Mouse (Mus musculus) ES-E14 (cell line): ENCODE measurements at regions not wholly inside any gene's neighbourhood (a gene's known extent, or its start where the extent isn't known, plus 50 kb on each side); places are given as distances from the start of the nearest gene placed in this dataset.

Source experiments
- DNase-seq: peaks from one replicate; pipeline ENCODE4 v3.0.0-alpha.2; 2013; ENCODE audit warnings: low read depth, low spot score
- H3K27ac ChIP-seq: 2 replicates; pipeline ENCODE4 v1.5.1; 2012; ENCODE audit warnings: low read depth, mild to moderate bottlenecking, low read length, moderate library complexity, mixed read lengths; ENCODE audit not compliant: poor library complexity, insufficient read depth, severe bottlenecking
- H3K36me3 ChIP-seq: 2 replicates; pipeline ENCODE4 v1.6.1; 2012; ENCODE audit warnings: mild to moderate bottlenecking, low read length, moderate library complexity, mixed read lengths; ENCODE audit not compliant: control insufficient read depth, poor library complexity, insufficient read depth, severe bottlenecking
- H3K4me1 ChIP-seq, 2 experiments: fragments of 150-350 bp in 1 of 2; sonication (generic) in 1 of 2; 2 replicates each; pipeline ENCODE4 v1.6.1; 2012; ENCODE audit warnings: low read length in 2 of 2, mild to moderate bottlenecking in 1 of 2, mixed read lengths in 1 of 2; ENCODE audit not compliant: control insufficient read depth in 2 of 2, insufficient read depth in 2 of 2, poor library complexity in 1 of 2
- H3K4me3 ChIP-seq, 2 experiments: fragments of 150-350 bp in 1 of 2; sonication (generic) in 1 of 2; 2 replicates each; pipeline ENCODE4 v1.5.1; 2012; ENCODE audit warnings: low read length in 2 of 2, low read depth in 1 of 2, mild to moderate bottlenecking in 1 of 2, mixed read lengths in 1 of 2; ENCODE audit not compliant: insufficient read depth in 1 of 2, poor library complexity in 1 of 2, severe bottlenecking in 1 of 2
- H3K9ac ChIP-seq: 2 replicates; pipeline ENCODE4 v1.6.1; 2012; ENCODE audit warnings: low read depth, mild to moderate bottlenecking, low read length, mixed read lengths; ENCODE audit not compliant: poor library complexity, insufficient read depth, severe bottlenecking
- H3K9me3 ChIP-seq: fragments of 150-350 bp; sonication (generic); 2 replicates; pipeline ENCODE4 v1.6.1; 2012; ENCODE audit warnings: low read depth, mild to moderate bottlenecking, low read length; ENCODE audit not compliant: control insufficient read depth, insufficient read depth
- CHD2 ChIP-seq: IDR thresholded peaks from 2 replicates; pipeline ENCODE4 v1.6.1; 2014; ENCODE audit warnings: mild to moderate bottlenecking, low read depth, low read length, inconsistent platforms
- HCFC1 ChIP-seq: IDR thresholded peaks from 2 replicates; pipeline ENCODE4 v1.6.1; 2012; ENCODE audit warnings: low read length, inconsistent platforms, borderline replicate concordance; ENCODE audit not compliant: insufficient read depth
- MAFK ChIP-seq: IDR thresholded peaks from 2 replicates; pipeline ENCODE4 v1.6.1; 2014; ENCODE audit warnings: mild to moderate bottlenecking, low read depth, low read length, inconsistent platforms; ENCODE audit not compliant: insufficient read depth
- ZC3H11A ChIP-seq: IDR thresholded peaks from 2 replicates; pipeline ENCODE4 v1.6.1; 2012; ENCODE audit warnings: low read depth, mild to moderate bottlenecking, inconsistent platforms, low read length, borderline replicate concordance
- ZNF384 ChIP-seq: IDR thresholded peaks from 2 replicates; pipeline ENCODE4 v1.6.1; 2012; ENCODE audit warnings: low read depth, low read length, inconsistent platforms
- in situ Hi-C, 2 experiments: fragments of 600-800 bp; cut with MboI; formaldehyde crosslinking; loops; one replicate each; pipeline ENCODE4 v1.15.1; 2025; ENCODE audit warnings: low sequenced_read_pairs in 2 of 2, inconsistent platforms in 1 of 2; ENCODE audit not compliant: unreplicated experiment in 2 of 2

DNA sequence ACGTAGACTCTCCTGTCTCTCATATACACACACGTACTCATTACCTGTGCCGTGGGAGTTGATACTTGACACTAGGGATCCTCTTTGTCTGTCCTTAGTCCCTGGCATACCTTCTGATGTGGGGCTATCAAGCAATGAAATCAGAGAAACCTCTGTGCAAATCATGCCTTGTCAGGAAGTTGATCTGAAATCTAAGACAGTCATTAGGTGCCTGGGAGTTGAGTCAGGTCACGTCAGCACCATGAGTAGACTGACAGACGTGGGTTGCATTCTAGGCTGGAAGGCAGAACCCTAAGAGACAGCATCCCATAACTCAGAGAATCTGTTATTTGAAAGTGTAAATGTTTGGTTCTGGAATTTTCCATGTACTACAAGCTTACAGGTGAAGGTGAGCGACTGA, 105.4 kb upstream of the Kcnj15 start:
- TF ChIP-seq HCFC1 (no peak), ZC3H11A (no peak), ZNF384 (no peak), MAFK (no peak), CHD2 (no peak)
- in situ Hi-C loops, result no loop called here

DNA sequence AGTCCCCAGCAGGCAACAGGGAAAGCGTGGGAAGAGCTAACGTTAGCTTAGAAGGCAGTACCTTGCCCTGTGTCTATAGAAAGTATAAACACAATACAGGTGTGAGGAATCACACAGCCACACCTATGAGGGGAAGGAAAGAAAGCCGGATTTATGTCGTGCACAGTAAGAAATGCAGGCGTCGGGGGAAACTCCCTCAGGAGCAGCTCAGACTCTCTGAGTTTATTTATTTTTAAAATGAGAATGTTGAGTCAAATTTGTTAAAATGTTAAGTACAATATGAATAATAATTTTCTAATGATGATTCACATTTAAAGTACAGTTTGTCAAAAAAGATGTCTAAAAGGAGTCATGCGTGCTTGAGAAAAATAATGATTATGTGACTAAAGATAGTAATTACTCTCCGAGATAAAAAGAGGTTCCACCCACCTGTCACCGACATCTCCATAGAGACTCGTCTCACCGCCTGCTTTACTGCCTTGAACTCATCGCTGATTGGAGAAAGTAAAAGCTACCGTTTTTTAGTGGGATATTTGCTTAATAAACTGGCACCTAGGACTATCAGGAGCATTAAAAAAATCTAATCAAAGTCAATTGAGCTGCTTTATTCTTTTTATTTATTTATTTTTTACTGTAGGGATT, 104.5 kb upstream of the Kcnj15 start:
- H3K9me3 ChIP-seq, result no peaks in the 10 kb centered on the region

More for the DNA sequence above, 105.4 kb upstream of the Kcnj15 start:
- H3K36me3 ChIP-seq, result no peaks in the 10 kb centered on the region
- no peaks in the 10 kb centered on the region for H3K9me3 ChIP-seq
- no peak for DNase-seq
- no peak overlapping the region for H3K4me3 ChIP-seq
- H3K4me1 ChIP-seq, result no peaks in the 10 kb centered on the region
- no peak overlapping the region for H3K9ac ChIP-seq
- no peak overlapping the region for H3K27ac ChIP-seq

DNA sequence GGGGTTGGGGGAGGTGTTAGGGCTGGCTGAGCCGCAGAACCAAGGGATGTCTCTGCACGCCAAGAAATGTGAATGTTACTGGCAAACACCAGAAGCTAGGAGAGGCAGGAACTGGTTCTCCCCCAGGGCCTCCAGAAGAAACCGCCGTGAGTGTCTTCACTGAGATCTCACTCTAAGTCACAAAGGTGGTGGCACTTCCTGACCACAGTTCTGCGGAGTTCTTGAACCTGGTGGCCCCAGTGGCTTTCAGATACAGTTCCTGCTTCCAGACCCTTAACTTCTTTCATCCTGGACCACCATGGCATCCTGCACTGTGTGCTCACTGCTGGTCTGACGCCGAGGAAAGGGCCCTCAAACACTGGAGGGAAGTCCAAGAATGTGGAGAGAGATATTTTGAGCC, 89.0 kb upstream of the Kcnj15 start:
- no peak for DNase-seq
- H3K4me1 ChIP-seq, result no peaks in the 10 kb centered on the region
- H3K4me3 ChIP-seq, result no peak overlapping the region
- TF ChIP-seq ZNF384 (no peak), HCFC1 (no peak), CHD2 (no peak)
- no peaks in the 10 kb centered on the region for H3K36me3 ChIP-seq
- in situ Hi-C loops, result no loop called here
- no peak overlapping the region for H3K27ac ChIP-seq
- no peak overlapping the region for H3K9ac ChIP-seq
- no peaks in the 10 kb centered on the region for H3K9me3 ChIP-seq

More for the DNA sequence above, 104.5 kb upstream of the Kcnj15 start:
- TF ChIP-seq CHD2, result no peak
- TF ChIP-seq HCFC1, result no peak
- no peak for TF ChIP-seq ZC3H11A
- TF ChIP-seq ZNF384, result no peak
- TF ChIP-seq MAFK, result no peak
- H3K4me1 ChIP-seq, result no peaks in the 10 kb centered on the region
- in situ Hi-C loops, result no loop called here
- DNase-seq, result no peak
- no peak overlapping the region for H3K9ac ChIP-seq
- H3K36me3 ChIP-seq, result no peaks in the 10 kb centered on the region
- H3K4me3 ChIP-seq, result no peak overlapping the region
- H3K27ac ChIP-seq, result no peak overlapping the region

DNA sequence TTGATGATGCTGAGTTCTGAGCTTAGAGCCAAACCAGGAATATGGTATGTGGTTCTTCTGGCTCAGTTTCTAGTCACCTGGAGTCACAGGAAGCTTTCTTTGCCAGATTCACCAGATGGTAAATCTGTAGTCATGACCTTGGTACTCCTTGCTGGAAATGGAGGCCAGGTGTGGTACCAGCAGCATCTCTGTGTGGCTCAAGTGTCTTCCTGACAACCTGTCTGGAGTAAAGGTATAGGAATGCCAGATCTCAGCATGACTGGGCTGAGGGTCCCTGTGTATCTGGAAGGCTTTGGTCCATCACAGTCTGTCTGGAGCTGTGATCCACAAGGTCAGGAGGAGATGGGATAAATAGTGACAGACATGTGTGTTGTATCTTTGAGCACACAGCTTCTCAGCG, 88.0 kb upstream of the Kcnj15 start:
- Histone ChIP-seq H3K36me3 (no peaks in the 10 kb centered on the region), H3K27ac (no peak overlapping the region), H3K9ac (no peak overlapping the region), H3K4me1 (no peaks in the 10 kb centered on the region), H3K4me3 (no peak overlapping the region), H3K9me3 (no peaks in the 10 kb centered on the region)
- no peak for DNase-seq
- in situ Hi-C loops, result no loop called here
- no peak for TF ChIP-seq ZNF384
- no peak for TF ChIP-seq MAFK
- no peak for TF ChIP-seq CHD2
- no peak for TF ChIP-seq HCFC1
- no peak for TF ChIP-seq ZC3H11A

DNA sequence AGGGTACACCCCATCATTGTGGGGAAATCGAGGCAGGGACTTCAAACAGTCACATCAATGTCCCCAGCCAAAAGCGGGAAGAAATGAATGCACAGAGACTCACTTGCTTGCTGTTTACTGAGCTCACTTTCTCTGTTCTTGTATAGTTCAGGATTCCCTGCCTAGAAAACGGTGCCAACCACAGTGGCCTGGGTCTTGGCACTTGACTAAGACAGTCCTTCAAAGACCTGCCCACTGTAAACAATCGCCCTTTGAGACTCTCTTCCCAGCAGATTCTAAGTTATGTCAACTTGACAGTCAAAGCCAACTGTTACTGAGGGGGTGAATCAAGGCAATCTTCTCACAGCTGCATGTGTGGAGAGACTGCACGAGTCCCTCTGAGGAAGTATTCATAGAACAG, 76.8 kb upstream of the Kcnj15 start:
- no peak overlapping the region for H3K9ac ChIP-seq
- H3K36me3 ChIP-seq, result no peaks in the 10 kb centered on the region
- H3K9me3 ChIP-seq, result no peaks in the 10 kb centered on the region
- in situ Hi-C loops, result no loop called here
- no peak overlapping the region for H3K27ac ChIP-seq
- no peaks in the 10 kb centered on the region for H3K4me1 ChIP-seq
- no peak for DNase-seq
- no peak overlapping the region for H3K4me3 ChIP-seq
- TF ChIP-seq ZNF384 (no peak), CHD2 (no peak), HCFC1 (no peak)
